Mouse (Mus musculus) gastrocnemius, adult 2 months (tissue): ENCODE measurements around the gene Lipe. TPM values are rescaled to one million over a fixed set of nuclear protein-coding genes. Genes with fewer than 3 reads are reported as not detected.

Source experiments
- DNase-seq: peaks from one replicate; pipeline ENCODE4 v3.0.0; 2022
- H3K27ac ChIP-seq: fragments of 200-600 bp; 2 replicates; pipeline ENCODE4 v1.8.1; 2022; ENCODE audit warnings: mild to moderate bottlenecking
- H3K4me3 ChIP-seq: fragments of 200-600 bp; 2 replicates; pipeline ENCODE4 v1.8.1; 2022; ENCODE audit warnings: mild to moderate bottlenecking, moderate library complexity
- CTCF ChIP-seq: fragments of 200-600 bp; IDR thresholded peaks from 2 replicates; pipeline ENCODE4 v1.8.1; 2022; ENCODE audit warnings: antibody characterized with exemption, mild to moderate bottlenecking, moderate library complexity
- intact Hi-C: fragments of 180-260 bp; cut with DNase I; formaldehyde crosslinking; loops from one replicate; pipeline ENCODE4 v1.15.1; 2025
- total RNA-seq, 2 experiments: library from RNA; stranded (reverse); gene quantifications; 2 replicates each; pipeline ENCODE4 v1.2.3; 2021

Gene Lipe
- total RNA-seq, 2 experiments from 2014 or later = 13.4 to 17.9 TPM

DNA sequence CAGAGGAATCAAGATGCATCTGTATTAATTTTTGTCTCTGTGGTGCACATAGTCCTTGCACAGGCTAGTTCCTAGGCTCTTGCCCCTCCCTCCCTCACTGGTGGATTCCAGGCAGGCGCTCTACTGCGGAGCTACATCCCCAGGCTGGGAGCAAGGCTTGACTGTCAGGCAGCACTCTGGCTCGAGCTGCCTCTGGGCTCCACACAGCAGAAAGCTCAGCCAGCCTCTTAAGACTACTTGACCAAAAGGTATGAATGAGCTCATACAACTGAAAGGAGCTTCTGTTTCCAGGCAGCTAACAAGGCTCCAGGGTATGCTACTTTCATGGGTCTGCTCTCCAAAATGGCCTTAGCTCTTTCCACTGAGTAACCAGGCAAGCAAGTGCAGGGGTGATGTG is 17.2 kb downstream of the Lipe start:
- intact Hi-C loops = loop anchor here (5.0 kb wide), 1 partner anchor 64 kb away; the partner anchor contains the start of gene Megf8
- TF ChIP-seq CTCF = no peak
- Histone ChIP-seq H3K4me3 (no peak overlapping the region), H3K27ac (no peak overlapping the region)
- DNase-seq = no peak

DNA sequence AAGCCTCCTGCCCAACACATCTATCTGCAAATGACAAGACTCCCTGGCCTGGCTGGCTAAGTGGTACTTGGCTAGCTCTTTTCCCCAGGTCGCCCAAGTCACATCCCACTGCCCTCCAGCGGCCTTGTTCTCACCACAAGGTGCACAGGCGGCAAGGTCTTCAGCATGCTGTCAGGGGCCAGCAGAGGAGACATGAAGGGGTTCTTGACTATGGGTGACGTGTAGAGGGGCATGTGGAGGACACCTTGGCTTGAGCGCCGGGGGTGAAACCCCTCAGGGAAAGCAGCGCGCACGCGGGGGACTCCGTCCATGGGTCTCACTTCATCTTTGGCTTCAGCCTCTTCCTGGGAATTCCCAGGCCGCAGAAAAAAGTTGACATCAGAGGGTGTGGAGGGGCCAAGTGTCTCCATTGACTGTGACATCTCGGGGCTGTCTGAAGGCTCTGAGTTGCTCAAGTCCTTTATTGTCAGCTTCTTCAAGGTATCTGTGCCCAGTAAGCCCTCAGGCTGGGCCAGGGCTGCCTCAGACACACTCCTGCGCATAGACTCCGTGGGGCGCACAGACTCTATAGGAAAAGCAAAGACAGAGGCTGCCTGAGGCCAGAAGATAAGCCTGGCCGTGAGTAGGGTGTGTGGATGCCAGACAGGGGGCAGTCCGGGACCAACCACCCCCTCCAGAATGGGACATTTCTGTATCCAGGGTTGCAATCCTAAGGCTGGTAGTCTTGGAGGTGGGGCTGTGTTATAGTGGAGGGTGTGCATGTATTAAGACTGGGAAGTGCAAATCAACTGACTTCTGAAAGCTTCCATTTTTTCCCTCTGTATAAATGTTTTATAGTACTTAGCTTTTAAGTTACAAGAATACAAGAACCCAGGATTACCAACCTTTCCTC is 17.9 kb downstream of the Lipe start:
- H3K27ac ChIP-seq = no peak overlapping the region
- intact Hi-C loops = loop anchor here (5.0 kb wide), 1 partner anchor 63 kb away; the partner anchor contains the start of gene Megf8
- DNase-seq = no peak
- peak overlapping the region; percentile 60; the same call in 1 of the 2 replicates for H3K4me3 ChIP-seq
- no peak for TF ChIP-seq CTCF

DNA sequence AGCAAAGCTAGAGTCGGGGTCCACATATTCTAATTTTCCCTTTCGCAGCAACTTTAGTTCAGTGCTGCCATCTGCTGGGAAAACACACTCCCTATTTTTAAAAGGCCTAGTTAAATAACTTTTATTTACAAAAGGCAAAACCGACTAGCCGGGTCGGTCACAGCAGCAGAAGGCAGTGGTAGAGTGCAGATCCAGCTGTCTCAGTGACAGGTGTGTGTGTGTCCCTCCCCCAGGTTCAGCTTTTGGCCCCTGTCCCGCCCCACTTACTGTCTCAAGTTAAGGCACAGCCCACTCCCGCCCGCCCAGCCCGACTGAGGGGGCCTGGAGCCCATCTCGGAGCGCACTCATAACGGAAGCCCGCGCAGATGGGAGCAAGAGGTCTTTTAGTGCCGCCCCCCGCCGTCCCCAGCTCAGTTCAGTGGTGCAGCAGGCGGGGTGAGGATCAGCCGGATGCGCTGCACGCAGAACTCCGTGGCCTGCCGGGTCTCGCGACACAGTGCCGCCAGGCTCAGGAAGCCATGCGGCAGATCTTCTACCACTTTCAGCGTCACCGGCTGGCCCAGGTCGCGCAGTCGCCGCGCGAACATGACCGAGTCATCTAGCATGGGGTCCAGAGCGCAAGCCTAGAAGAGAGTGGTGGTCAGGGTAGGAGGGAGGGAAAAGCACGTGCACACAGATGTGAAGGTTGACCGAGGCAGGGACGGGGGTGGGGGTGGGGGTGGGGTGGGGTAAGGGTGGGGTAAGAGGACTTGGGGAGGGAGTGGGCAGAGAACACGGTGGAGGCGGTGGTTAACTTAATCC is 18.8 kb downstream of the Lipe start:
- peak; percentile 60 for TF ChIP-seq CTCF
- intact Hi-C loops = loop anchor here (5.0 kb wide), 1 partner anchor 62 kb away; the partner anchor contains the start of gene Megf8
- Histone ChIP-seq H3K4me3 (peak overlapping the region; percentile 60), H3K27ac (peak overlapping the region; percentile 65)
- DNase-seq = no peak

GRCm38 (mm10) chr7:25378181-25379100 is 20.1 kb downstream of the Lipe start:
- DNase-seq = no peak
- Histone ChIP-seq H3K27ac (no peak overlapping the region), H3K4me3 (no peak overlapping the region)
- TF ChIP-seq CTCF = no peak
- intact Hi-C loops = no loop called here

- intact Hi-C loops = no loop called here
- DNase-seq = no peak
- peak overlapping the region; percentile 79; the same call in 1 of the 2 replicates for H3K27ac ChIP-seq
- TF ChIP-seq CTCF = peak; percentile 27; the same call in 1 of the 2 replicates
- peak overlapping the region; percentile 73 for H3K4me3 ChIP-seq
Observed at GRCm38 (mm10) chr7:25377100-25377700, 21.3 kb downstream of the Lipe start.

DNA sequence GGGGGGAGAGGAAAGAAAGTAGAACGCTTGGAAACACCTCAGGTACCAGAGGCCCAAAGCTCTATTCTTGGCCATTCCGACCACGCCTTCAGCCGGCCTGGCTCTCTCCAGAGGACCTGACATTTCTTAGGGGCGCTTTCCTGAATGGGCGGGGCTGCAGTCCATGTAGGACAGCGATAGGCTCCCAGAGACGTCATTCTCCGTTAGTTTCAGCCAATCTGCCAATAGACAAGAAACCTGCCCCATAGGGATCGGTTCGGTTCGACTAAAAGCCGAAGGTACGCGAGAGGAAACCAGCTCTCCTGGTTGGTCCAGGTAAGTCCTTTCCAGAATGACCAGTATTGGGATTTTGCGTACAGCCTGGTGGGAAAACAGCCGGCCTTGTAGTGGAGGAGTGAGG is 22.0 kb downstream of the Lipe start:
- intact Hi-C loops = no loop called here
- TF ChIP-seq CTCF = no peak
- Histone ChIP-seq H3K4me3 (peak overlapping the region; percentile 73), H3K27ac (peak overlapping the region; percentile 79)
- peak; percentile 87 for DNase-seq

- Histone ChIP-seq H3K4me3 (no peak overlapping the region), H3K27ac (no peak overlapping the region)
- intact Hi-C loops = no loop called here
- no peak for DNase-seq
- TF ChIP-seq CTCF = no peak
Observed at GRCm38 (mm10) chr7:25372441-25372840, 26.1 kb downstream of the Lipe start.

GRCm38 (mm10) chr7:25369058-25369749 is 29.3 kb downstream of the Lipe start, which contains the start of gene Cnfn:
TSS of gene Cnfn (minus strand) at chr7:25369724.
- no peak within 1 kb of the TSS for H3K4me3 ChIP-seq
- DNase-seq = no peak
- intact Hi-C loops = loop anchor here (5.0 kb wide), 1 partner anchor 33 kb away; no protein-coding TSS in a partner anchor
- no peak within 1 kb of the TSS for H3K27ac ChIP-seq
- no peak for TF ChIP-seq CTCF

DNA sequence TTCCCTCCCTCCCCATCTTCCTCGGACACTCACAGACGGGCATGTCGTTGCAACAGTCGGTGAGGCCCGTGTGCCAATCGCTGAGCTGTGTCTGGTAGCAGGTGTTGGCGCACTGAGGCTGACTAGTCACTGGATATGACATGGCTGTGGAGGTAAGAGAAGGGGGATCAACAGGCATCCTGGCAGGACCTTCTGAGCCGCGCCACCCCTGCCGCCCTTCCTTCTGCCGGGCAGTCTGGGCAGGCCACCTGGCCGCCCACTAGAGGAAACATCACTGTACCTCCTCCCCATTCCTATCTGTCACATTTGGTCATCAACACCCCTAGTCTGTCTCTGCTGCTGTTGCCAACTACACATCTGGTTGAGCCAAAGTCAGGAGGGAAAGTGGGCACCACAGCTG is 30.2 kb downstream of the Lipe start:
- no peak overlapping the region for H3K27ac ChIP-seq
- intact Hi-C loops = loop anchor here (5.0 kb wide), 1 partner anchor 34 kb away; no protein-coding TSS in a partner anchor
- no peak for DNase-seq
- H3K4me3 ChIP-seq = no peak overlapping the region
- no peak for TF ChIP-seq CTCF

GRCm38 (mm10) chr7:25367632-25368293 is 30.7 kb downstream of the Lipe start:
- peak overlapping the region; percentile 46 for H3K4me3 ChIP-seq
- intact Hi-C loops = loop anchor here (5.0 kb wide), 1 partner anchor 35 kb away; no protein-coding TSS in a partner anchor
- no peak for DNase-seq
- H3K27ac ChIP-seq = no peak overlapping the region
- peak; percentile 63 for TF ChIP-seq CTCF
